Mouse (Mus musculus): ENCODE results near the gene Pnpo. TPM values are rescaled to one million over a fixed set of nuclear protein-coding genes. Genes with fewer than 3 reads are reported as not detected.

Gene Pnpo
- polyA plus RNA-seq, 1 experiment, result 41.8 TPM

GRCm38 (mm10) chr11:96906431-96907161, 37.2 kb downstream of the Pnpo start:
- DNase-seq (ENCODE audit: low read depth), result no peak

- DNase-seq (ENCODE audit: low read depth), result no peak
These were observed 40.8 kb downstream of the Pnpo start for GRCm38 (mm10) chr11:96902639-96903635.

- DNase-seq (ENCODE audit: low read depth), result no peak
These were observed 42.5 kb downstream of the Pnpo start for GRCm38 (mm10) chr11:96901332-96901731.

- no peak for DNase-seq (ENCODE audit: low read depth)
These were observed 44.1 kb downstream of the Pnpo start for GRCm38 (mm10) chr11:96899449-96900306.

- no peak for DNase-seq (ENCODE audit: low read depth)
These were observed 47.9 kb downstream of the Pnpo start for GRCm38 (mm10) chr11:96895886-96896285.

GRCm38 (mm10) chr11:96893203-96893842, 50.5 kb downstream of the Pnpo start:
- no peak for DNase-seq (ENCODE audit: low read depth)

- DNase-seq (ENCODE audit: low read depth), result no peak
These were observed 51.8 kb downstream of the Pnpo start for GRCm38 (mm10) chr11:96891784-96892527.

Other genes starting within 250 kb of the Pnpo start
- gene Snx11, start 166.4 kb downstream of the Pnpo start, polyA plus RNA-seq (2012; rRNA removed), result 30.1 and 32.0 TPM in 2 replicates
- 11.7 and 17.4 TPM in 2 replicates for gene Cbx1, start 154.9 kb downstream of the Pnpo start, polyA plus RNA-seq (2012; rRNA removed)
- 249 and 296 TPM in 2 replicates for gene Nfe2l1, start 114.0 kb downstream of the Pnpo start, polyA plus RNA-seq (2012; rRNA removed)
- 72.9 and 77.0 TPM in 2 replicates for gene Copz2, start 94.1 kb downstream of the Pnpo start, polyA plus RNA-seq (2012; rRNA removed)
- gene Cdk5rap3, start 27.5 kb downstream of the Pnpo start, polyA plus RNA-seq (2012; rRNA removed), result 59.2 and 67.1 TPM in 2 replicates
- 19.5 and 20.2 TPM in 2 replicates for gene Prr15l, start 15.9 kb downstream of the Pnpo start, polyA plus RNA-seq (2012; rRNA removed)
- 11.6 and 19.8 TPM in 2 replicates for gene Sp2, start 39.0 kb upstream of the Pnpo start, polyA plus RNA-seq (2012; rRNA removed)
- 1.5 and 2.2 TPM in 2 replicates for gene Sp6, start 69.4 kb upstream of the Pnpo start, polyA plus RNA-seq (2012; rRNA removed)
- 19.6 and 21.0 TPM in 2 replicates for gene Scrn2, start 86.0 kb upstream of the Pnpo start, polyA plus RNA-seq (2012; rRNA removed)
- gene Lrrc46, start 97.4 kb upstream of the Pnpo start, polyA plus RNA-seq (2012; rRNA removed), result 4.9 and 7.7 TPM in 2 replicates
- gene Mrpl10, start 97.6 kb upstream of the Pnpo start, polyA plus RNA-seq (2012; rRNA removed), result 72.0 and 90.4 TPM in 2 replicates
- 30.5 and 35.6 TPM in 2 replicates for gene Osbpl7, start 106.6 kb upstream of the Pnpo start, polyA plus RNA-seq (2012; rRNA removed)
- 0.23 and 0.29 TPM in 2 replicates for gene Tbx21, start 171.3 kb upstream of the Pnpo start, polyA plus RNA-seq (2012; rRNA removed)
- 11.3 and 11.9 TPM in 2 replicates for gene Tbkbp1, start 207.5 kb upstream of the Pnpo start, polyA plus RNA-seq (2012; rRNA removed)
- 40.4 and 42.5 TPM in 2 replicates for gene Kpnb1, start 243.9 kb upstream of the Pnpo start, polyA plus RNA-seq (2012; rRNA removed)